Mouse (Mus musculus): ENCODE measurements around the gene Syt11. TPM values are rescaled to one million over a fixed set of nuclear protein-coding genes. Genes with fewer than 3 reads are reported as not detected.

The Syt11 gene
- polyA plus RNA-seq, 1 experiment from 2014 or later = 8.1 TPM

Other genes with a start within 250 kb of the Syt11 start
- gene Mex3a, start 242.8 kb downstream of the Syt11 start, polyA plus RNA-seq (2015; fragmentation: Nextera tagmentation; extraction: Ambion mirVana) = 13.1 and 13.5 TPM in 2 replicates
- gene Rab25, start 226.9 kb downstream of the Syt11 start, polyA plus RNA-seq (2015; fragmentation: Nextera tagmentation; extraction: Ambion mirVana) = 48.0 and 61.2 TPM in 2 replicates
- 169 and 183 TPM in 2 replicates for gene Lamtor2, start 222.1 kb downstream of the Syt11 start, polyA plus RNA-seq (2015; fragmentation: Nextera tagmentation; extraction: Ambion mirVana)
- 39.3 and 41.8 TPM in 2 replicates for gene Ubqln4, start 221.4 kb downstream of the Syt11 start, polyA plus RNA-seq (2015; fragmentation: Nextera tagmentation; extraction: Ambion mirVana)
- gene Ssr2, start 199.3 kb downstream of the Syt11 start, polyA plus RNA-seq (2015; fragmentation: Nextera tagmentation; extraction: Ambion mirVana) = 354 and 367 TPM in 2 replicates
- 123 and 125 TPM in 2 replicates for gene Arhgef2, start 169.2 kb downstream of the Syt11 start, polyA plus RNA-seq (2015; fragmentation: Nextera tagmentation; extraction: Ambion mirVana)
- gene Rxfp4, start 122.0 kb downstream of the Syt11 start, polyA plus RNA-seq (2015; fragmentation: Nextera tagmentation; extraction: Ambion mirVana) = not detected in 2 replicates
- 82.1 and 86.2 TPM in 2 replicates for gene Khdc4, start 89.4 kb downstream of the Syt11 start, polyA plus RNA-seq (2015; fragmentation: Nextera tagmentation; extraction: Ambion mirVana)
- 58.9 and 68.9 TPM in 2 replicates for gene Rit1, start 58.3 kb downstream of the Syt11 start, polyA plus RNA-seq (2015; fragmentation: Nextera tagmentation; extraction: Ambion mirVana)
- gene Gon4l, start 60.1 kb upstream of the Syt11 start, polyA plus RNA-seq (2015; fragmentation: Nextera tagmentation; extraction: Ambion mirVana) = 10.0 and 10.7 TPM in 2 replicates
- 37.9 and 41.6 TPM in 2 replicates for gene Msto1, start 138.8 kb upstream of the Syt11 start, polyA plus RNA-seq (2015; fragmentation: Nextera tagmentation; extraction: Ambion mirVana)
- gene Ash1l, start 175.5 kb upstream of the Syt11 start, polyA plus RNA-seq (2015; fragmentation: Nextera tagmentation; extraction: Ambion mirVana) = 19.4 and 20.6 TPM in 2 replicates
- 126 and 130 TPM in 2 replicates for gene Dap3, start 176.0 kb upstream of the Syt11 start, polyA plus RNA-seq (2015; fragmentation: Nextera tagmentation; extraction: Ambion mirVana)

All from lung, embryonic 16.5 days (tissue).